Mouse (Mus musculus): ENCODE results near the gene Aatk. TPM values are rescaled to one million over a fixed set of nuclear protein-coding genes. Genes with fewer than 3 reads are reported as not detected.

The Aatk gene
- polyA plus RNA-seq, 1 experiment: not detected

- Histone ChIP-seq H3K4me3 (ENCODE audit: insufficient read depth, poor library complexity, severe bottlenecking) (no peak overlapping the region), H3K79me3 (ENCODE audit: low read depth) (peaks cover 18% of the 10 kb centered on the region), H3K79me2 (ENCODE audit: control insufficient read depth, insufficient read depth) (peaks cover 53% of the 10 kb centered on the region), H3K27me3 (ENCODE audit: control insufficient read depth, insufficient read depth, insufficient read length) (no peaks in the 10 kb centered on the region), H3ac (ENCODE audit: control insufficient read depth, insufficient read length, low read depth) (no peak overlapping the region), H3K36me3 (ENCODE audit: control insufficient read depth, insufficient read depth) (peaks cover 80% of the 10 kb centered on the region)
- TF ChIP-seq CTCF (IDR thresholded peaks at IDR 0.05; ENCODE audit: control insufficient read depth, insufficient read depth, insufficient read length): no peak
- no peak for TF ChIP-seq CEBPB (IDR thresholded peaks at IDR 0.05; ENCODE audit: low read depth)
- TF ChIP-seq USF1 (IDR thresholded peaks at IDR 0.05; ENCODE audit: low read depth): no peak
- TF ChIP-seq FOSL1 (IDR thresholded peaks at IDR 0.05; ENCODE audit: insufficient read depth, low read length, poor library complexity, severe bottlenecking): no peak
- TF ChIP-seq MYOD1 (IDR thresholded peaks at IDR 0.05; ENCODE audit: control insufficient read depth, insufficient read length, low read depth): no peak
These were observed 64.7 kb downstream of the Aatk start for GRCm38 (mm10) chr11:119982236-119982635.

GRCm38 (mm10) chr11:119981769-119982168 is 65.2 kb downstream of the Aatk start:
- peaks cover 84% of the 10 kb centered on the region for H3K36me3 ChIP-seq (ENCODE audit: control insufficient read depth, insufficient read depth)
- H3ac ChIP-seq (ENCODE audit: control insufficient read depth, insufficient read length, low read depth): no peak overlapping the region
- H3K4me3 ChIP-seq (ENCODE audit: insufficient read depth, poor library complexity, severe bottlenecking): no peak overlapping the region
- TF ChIP-seq MAX (IDR thresholded peaks at IDR 0.05): no peak
- no peak for TF ChIP-seq MYOG (IDR thresholded peaks at IDR 0.05; ENCODE audit: control insufficient read depth, extremely low read depth, insufficient read length)
- TF ChIP-seq CEBPB (IDR thresholded peaks at IDR 0.05; ENCODE audit: low read depth): no peak
- no peak for TF ChIP-seq MYOD1 (IDR thresholded peaks at IDR 0.05; ENCODE audit: control insufficient read depth, insufficient read length, low read depth)
- no peak for TF ChIP-seq CTCF (IDR thresholded peaks at IDR 0.05; ENCODE audit: control insufficient read depth, insufficient read depth, insufficient read length)
- no peak for TF ChIP-seq FOSL1 (IDR thresholded peaks at IDR 0.05; ENCODE audit: insufficient read depth, low read length, poor library complexity, severe bottlenecking)
- no peak for TF ChIP-seq USF1 (IDR thresholded peaks at IDR 0.05; ENCODE audit: low read depth)
- H3K27me3 ChIP-seq (ENCODE audit: control insufficient read depth, insufficient read depth, insufficient read length): no peaks in the 10 kb centered on the region
- H3K79me2 ChIP-seq (ENCODE audit: control insufficient read depth, insufficient read depth): peaks cover 58% of the 10 kb centered on the region
- H3K79me3 ChIP-seq (ENCODE audit: low read depth): peaks cover 23% of the 10 kb centered on the region

- Histone ChIP-seq H3ac (ENCODE audit: control insufficient read depth, insufficient read length, low read depth) (no peak overlapping the region), H3K4me3 (ENCODE audit: insufficient read depth, poor library complexity, severe bottlenecking) (no peak overlapping the region), H3K36me3 (ENCODE audit: control insufficient read depth, insufficient read depth) (peaks cover 69% of the 10 kb centered on the region), H3K79me3 (ENCODE audit: low read depth) (peaks cover 23% of the 10 kb centered on the region), H3K79me2 (ENCODE audit: control insufficient read depth, insufficient read depth) (peaks cover 54% of the 10 kb centered on the region), H3K27me3 (ENCODE audit: control insufficient read depth, insufficient read depth, insufficient read length) (no peaks in the 10 kb centered on the region)
- TF ChIP-seq MYOD1 (IDR thresholded peaks at IDR 0.05; ENCODE audit: control insufficient read depth, insufficient read length, low read depth) (no peak), CTCF (IDR thresholded peaks at IDR 0.05; ENCODE audit: control insufficient read depth, insufficient read depth, insufficient read length) (no peak), MAX (IDR thresholded peaks at IDR 0.05) (no peak), CEBPB (IDR thresholded peaks at IDR 0.05; ENCODE audit: low read depth) (no peak), USF1 (IDR thresholded peaks at IDR 0.05; ENCODE audit: low read depth) (no peak), MYOG (IDR thresholded peaks at IDR 0.05; ENCODE audit: control insufficient read depth, extremely low read depth, insufficient read length) (no peak), FOSL1 (IDR thresholded peaks at IDR 0.05; ENCODE audit: insufficient read depth, low read length, poor library complexity, severe bottlenecking) (no peak)
These were observed 67.2 kb downstream of the Aatk start for GRCm38 (mm10) chr11:119979596-119980385.

GRCm38 (mm10) chr11:119978701-119979100 is 68.3 kb downstream of the Aatk start:
- no peak overlapping the region for H3K4me3 ChIP-seq (ENCODE audit: insufficient read depth, poor library complexity, severe bottlenecking)
- no peak overlapping the region for H3ac ChIP-seq (ENCODE audit: control insufficient read depth, insufficient read length, low read depth)
- peaks cover 68% of the 10 kb centered on the region for H3K36me3 ChIP-seq (ENCODE audit: control insufficient read depth, insufficient read depth)
- H3K79me2 ChIP-seq (ENCODE audit: control insufficient read depth, insufficient read depth): peaks cover 43% of the 10 kb centered on the region
- TF ChIP-seq CTCF (IDR thresholded peaks at IDR 0.05; ENCODE audit: control insufficient read depth, insufficient read depth, insufficient read length): no peak
- no peak for TF ChIP-seq MYOD1 (IDR thresholded peaks at IDR 0.05; ENCODE audit: control insufficient read depth, insufficient read length, low read depth)
- no peak for TF ChIP-seq FOSL1 (IDR thresholded peaks at IDR 0.05; ENCODE audit: insufficient read depth, low read length, poor library complexity, severe bottlenecking)
- no peak for TF ChIP-seq CEBPB (IDR thresholded peaks at IDR 0.05; ENCODE audit: low read depth)
- no peak for TF ChIP-seq MAX (IDR thresholded peaks at IDR 0.05)
- no peak for TF ChIP-seq USF1 (IDR thresholded peaks at IDR 0.05; ENCODE audit: low read depth)
- no peak for TF ChIP-seq MYOG (IDR thresholded peaks at IDR 0.05; ENCODE audit: control insufficient read depth, extremely low read depth, insufficient read length)
- peaks cover 21% of the 10 kb centered on the region for H3K79me3 ChIP-seq (ENCODE audit: low read depth)
- no peaks in the 10 kb centered on the region for H3K27me3 ChIP-seq (ENCODE audit: control insufficient read depth, insufficient read depth, insufficient read length)

GRCm38 (mm10) chr11:119975739-119976501 is 71.0 kb downstream of the Aatk start:
- Histone ChIP-seq H3K79me3 (ENCODE audit: low read depth) (peaks cover 28% of the 10 kb centered on the region), H3K79me2 (ENCODE audit: control insufficient read depth, insufficient read depth) (peaks cover 54% of the 10 kb centered on the region), H3K36me3 (ENCODE audit: control insufficient read depth, insufficient read depth) (peaks cover 64% of the 10 kb centered on the region), H3ac (ENCODE audit: control insufficient read depth, insufficient read length, low read depth) (no peak overlapping the region), H3K4me3 (ENCODE audit: insufficient read depth, poor library complexity, severe bottlenecking) (no peak overlapping the region), H3K27me3 (ENCODE audit: control insufficient read depth, insufficient read depth, insufficient read length) (no peaks in the 10 kb centered on the region)
- peak; percentile 64 for TF ChIP-seq MAX (IDR thresholded peaks at IDR 0.05)
- TF ChIP-seq MYOG (IDR thresholded peaks at IDR 0.05; ENCODE audit: control insufficient read depth, extremely low read depth, insufficient read length): no peak
- TF ChIP-seq FOSL1 (IDR thresholded peaks at IDR 0.05; ENCODE audit: insufficient read depth, low read length, poor library complexity, severe bottlenecking): peak; percentile 71
- TF ChIP-seq MYOD1 (IDR thresholded peaks at IDR 0.05; ENCODE audit: control insufficient read depth, insufficient read length, low read depth): peak; percentile 71
- TF ChIP-seq CTCF (IDR thresholded peaks at IDR 0.05; ENCODE audit: control insufficient read depth, insufficient read depth, insufficient read length): no peak
- peak; percentile 80 for TF ChIP-seq CEBPB (IDR thresholded peaks at IDR 0.05; ENCODE audit: low read depth)
- TF ChIP-seq USF1 (IDR thresholded peaks at IDR 0.05; ENCODE audit: low read depth): peak; percentile 27
